Mouse (Mus musculus): ENCODE measurements around the gene Mlf2.

DNA sequence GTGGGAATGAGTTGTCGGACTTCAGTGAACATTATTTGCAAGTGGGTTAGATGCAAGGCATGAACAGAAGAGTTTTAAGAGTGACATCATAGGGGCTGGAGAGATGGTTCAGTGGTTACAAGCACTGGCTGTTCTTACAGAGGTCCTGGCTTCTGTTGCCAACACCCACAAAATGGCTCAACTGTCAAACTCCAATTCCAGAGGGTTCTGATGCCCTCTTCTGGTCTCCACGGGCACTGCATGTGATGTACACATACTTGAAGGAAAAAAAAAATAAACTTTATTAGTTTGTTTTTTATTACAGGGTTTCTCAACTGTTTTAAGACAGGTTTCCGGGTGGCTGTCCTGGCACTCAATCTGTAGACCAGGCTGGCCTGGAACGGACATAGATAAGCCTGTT, 36.6 kb downstream of the Mlf2 start:
- TF ChIP-seq TAL1 (IDR thresholded peaks at IDR 0.05; ENCODE audit: low read length) (no peak), GATA1 (IDR thresholded peaks at IDR 0.05; ENCODE audit: low read length) (no peak)

All from erythroblast, embryonic 14.5 days (primary cell).